Mouse (Mus musculus): ENCODE data around the gene Smad9. TPM values are rescaled to one million over a fixed set of nuclear protein-coding genes. Genes with fewer than 3 reads are reported as not detected.
"Not testable (repeated sequence)": the region's sequence is repeated elsewhere in the genome, so short reads cannot be mapped to it uniquely, and the experiment has no call there.

Smad9 gene
- total RNA-seq, 2 experiments from 2014 or later = 7.1 to 10.2 TPM

DNA sequence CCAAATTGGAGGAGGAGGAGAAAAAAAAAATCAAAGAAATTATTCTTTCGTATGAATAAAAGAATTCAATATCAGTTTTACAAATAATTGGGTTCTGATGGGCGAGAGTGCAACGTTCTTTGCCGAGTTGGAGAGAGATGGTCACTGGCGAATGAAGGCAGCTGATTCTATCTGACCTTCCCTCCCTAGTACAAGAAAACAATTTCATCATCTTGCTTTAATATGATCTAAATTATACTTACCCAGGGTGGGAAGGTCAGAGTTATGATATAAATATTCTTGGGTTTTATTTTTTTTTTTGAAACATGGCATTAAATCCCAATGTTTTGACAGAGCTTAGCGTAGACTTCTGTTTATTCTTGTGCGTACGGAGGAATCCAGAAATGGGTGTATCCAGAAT is 2.1 kb downstream of the Smad9 start:
- DNase-seq = no peak

DNA sequence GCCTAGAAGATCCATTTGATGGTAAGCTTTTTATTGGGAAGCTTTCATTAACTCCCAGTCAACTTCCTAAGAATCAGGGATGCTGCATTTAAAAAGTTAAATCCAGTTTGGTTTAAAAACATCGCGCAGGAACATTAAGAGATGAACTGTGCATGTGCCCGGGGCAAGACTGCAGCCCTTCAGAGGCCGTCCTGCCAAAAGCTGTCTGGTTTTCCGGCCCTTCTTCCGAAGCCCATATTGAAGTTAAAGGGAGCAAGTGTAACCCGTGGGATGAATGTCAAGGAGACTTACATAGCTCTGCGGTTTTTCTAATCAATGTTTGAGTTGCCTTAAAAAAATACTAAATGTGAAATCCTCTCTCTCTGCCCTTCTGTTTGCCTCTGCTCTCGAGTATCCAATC is 3.8 kb downstream of the Smad9 start:
- DNase-seq = no peak

DNA sequence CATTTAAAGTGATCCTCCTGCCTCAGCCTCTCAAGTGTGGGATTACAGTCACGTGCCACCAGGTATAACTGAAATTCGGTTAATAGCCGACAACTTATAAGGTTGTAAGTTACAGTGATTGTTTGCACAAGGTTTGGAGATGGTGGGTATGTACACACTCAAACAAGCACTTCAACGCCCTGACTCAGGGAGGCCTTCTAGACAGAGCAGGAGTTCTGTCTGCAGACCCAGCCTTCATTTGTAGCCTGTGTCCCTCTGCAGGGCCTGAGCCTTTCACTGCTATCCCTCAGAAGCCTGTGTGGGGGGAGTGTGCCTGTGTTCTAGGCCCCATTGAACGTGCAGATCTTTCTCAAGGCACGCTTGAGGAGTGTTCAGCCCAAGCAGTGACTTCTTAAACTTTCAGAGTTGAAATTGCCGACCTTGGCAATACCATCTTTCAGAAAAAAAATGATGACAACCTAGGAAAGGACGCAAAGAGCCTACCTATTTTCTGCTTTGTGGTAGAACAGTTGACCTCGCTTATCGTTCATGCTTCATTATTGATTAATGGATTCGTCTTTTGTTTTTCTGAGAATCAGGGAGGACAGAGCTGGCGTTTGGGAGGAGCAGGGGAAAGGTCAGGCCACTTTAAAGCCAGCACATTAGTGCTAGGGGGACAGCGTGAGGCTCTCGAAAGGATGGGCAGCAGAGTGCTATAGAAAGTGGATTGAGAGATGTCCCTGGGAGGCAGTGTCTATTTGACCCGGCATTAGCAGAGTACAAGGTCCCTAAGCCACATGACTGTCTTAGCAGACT is 5.1 kb downstream of the Smad9 start:
- DNase-seq = no peak

DNA sequence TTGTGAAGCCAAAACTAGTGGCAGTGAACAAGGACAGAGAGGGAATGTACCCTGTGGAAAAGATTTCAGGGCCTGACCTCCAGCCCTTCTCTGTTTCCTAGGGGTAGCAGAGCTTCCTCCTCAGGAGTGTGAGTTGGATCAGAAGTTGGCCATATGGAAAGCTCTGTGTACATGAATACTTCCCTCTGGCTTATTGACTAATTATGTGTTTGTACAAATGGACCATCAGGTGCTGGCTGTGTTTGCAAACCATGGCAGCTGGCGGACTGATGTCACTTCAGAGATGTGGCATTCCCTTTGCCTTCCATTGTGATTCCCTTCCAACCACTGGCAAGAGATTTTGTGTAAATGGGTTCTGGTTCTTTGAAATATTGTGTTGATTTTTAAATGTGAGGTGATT is 5.9 kb downstream of the Smad9 start:
- no peak for DNase-seq

DNA sequence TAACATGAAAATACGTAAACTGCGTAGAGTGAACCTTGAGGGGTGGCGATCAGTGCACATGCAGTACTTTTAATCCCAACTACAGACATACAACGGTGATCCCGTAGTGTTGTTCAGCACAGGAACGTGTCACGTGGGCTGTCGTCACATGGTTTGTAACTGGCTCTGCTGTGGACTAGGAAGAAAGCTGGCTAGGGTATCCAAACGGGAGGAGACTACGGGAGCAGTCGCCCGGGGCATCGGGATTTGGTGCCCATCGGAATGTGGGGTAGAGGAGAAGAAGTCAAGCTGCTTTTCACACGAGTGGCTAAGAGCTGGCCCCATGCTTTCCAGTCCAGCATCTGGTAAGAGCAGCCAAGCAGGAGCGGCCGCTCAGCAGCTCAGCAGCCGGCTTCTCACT is 9.0 kb downstream of the Smad9 start:
- peak; percentile 38 for DNase-seq

DNA sequence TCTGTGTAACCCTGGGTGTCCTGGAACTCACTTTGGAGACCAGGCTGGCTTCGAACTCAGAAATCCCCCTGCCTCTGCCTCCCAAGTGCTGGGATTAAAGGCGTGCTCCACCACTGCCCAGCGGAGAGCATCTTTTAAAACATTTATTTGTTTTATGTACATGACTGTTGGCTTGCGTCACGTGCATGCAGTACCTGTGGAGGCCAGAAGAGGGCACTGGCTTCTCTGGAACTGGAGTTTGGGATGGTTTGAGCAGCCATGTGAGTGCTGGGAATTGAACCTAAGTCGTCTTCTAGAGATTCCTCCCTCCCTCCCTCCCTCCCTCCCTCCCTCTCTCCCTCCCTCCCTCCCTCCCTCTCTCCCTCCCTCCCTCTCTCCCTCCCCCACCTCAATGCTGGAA is 10.1 kb downstream of the Smad9 start:
- not testable (repeated sequence) for DNase-seq

DNA sequence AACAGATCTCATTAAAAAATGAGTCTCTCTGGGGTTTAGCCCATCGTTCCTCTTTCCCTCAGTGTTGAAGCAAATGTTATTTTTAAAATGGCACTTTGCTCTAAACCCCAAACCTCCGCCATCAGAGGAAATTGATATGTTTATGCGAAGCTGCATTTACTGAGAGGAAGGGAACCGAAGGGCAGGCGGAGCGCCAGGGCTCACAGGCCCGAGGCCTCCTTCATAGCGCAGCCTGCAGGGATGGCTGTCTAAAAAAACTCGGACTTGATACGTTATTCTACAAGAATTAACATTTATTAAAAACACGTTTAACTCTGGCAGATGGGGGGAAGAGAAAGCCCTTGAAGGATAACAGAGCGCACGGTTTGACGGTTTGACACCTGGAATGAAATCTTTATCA is 10.7 kb downstream of the Smad9 start:
- DNase-seq = no peak

DNA sequence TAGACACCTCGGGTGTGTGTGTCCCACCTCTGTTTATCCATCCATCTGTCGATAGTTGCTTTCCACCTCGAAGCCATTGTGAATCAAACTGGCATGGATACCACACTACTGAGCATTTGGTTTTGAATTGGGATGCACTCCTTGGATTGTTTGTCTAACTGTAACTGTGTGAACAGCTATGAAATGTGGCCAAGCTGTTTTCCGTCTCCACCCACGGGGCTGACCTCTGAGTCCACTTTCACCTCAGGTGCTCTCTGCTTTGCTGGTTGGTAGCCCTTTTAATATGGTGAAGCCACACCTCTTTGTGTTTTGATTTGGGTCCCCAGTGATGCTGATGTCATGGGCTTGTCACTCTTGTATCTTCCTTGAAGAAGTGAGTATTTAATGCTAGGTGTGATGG is 11.4 kb downstream of the Smad9 start:
- DNase-seq = no peak

DNA sequence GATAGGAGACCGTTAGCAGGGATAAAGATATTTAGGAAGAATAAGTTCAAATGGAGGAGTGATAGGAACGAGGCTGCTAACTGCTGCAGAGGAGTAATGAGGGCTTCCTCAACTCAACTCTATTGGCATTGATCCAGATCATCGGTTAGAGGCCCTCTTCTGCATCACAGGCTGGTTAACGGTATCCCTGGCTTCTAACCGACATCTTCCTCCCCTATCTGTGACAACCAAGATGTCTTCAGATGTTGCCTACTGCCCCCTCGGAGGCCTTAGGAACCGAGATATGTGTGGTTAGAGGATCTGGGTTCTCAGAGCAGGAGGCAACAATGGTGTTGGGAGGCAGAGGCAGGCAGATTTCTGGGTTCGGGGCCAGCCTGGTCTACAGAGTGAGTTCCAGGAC is 13.2 kb downstream of the Smad9 start:
- DNase-seq = no peak

DNA sequence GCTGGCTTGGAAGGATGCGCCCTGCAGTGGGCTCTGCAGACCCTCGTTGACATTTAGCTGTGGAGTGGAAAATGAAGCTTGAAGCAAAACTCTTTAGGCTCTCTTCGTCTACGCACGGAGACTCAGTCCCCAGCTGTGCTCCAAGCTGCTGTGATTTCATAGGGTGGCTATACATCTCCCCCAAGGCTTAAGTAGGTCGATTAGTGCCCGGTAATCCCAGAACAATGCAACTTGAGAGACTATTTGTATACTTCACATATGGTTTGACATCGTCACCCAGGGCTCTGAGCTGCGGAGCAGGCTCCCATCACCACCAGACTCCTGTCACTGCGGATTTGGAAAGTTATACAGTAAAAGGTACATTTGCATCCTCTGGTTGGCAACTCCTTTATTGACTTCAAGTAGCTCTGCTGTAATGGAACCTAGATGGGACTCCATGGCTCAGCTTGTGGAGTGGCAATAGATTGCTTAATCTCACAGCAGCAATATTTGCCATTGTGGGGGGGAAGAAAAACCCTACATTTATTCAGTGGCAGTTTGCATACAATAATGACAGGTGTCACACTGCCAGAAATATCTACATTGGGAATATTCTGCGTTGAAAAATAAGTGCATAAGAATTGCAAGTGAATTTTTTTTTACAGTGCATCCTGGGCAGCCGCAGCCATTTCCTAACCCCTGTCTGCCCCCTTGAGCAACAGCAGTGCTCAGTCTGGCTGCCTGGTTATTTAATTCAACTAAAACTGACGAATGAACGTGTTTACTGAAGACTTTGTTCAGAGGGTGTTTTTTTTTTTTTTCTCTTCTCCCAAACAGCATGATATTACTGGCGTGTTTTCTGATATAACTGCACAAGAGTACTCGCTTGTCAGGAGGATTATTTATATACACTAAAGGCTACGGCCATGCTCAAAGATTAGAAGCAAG is 14.2 kb downstream of the Smad9 start:
- no peak for DNase-seq

DNA sequence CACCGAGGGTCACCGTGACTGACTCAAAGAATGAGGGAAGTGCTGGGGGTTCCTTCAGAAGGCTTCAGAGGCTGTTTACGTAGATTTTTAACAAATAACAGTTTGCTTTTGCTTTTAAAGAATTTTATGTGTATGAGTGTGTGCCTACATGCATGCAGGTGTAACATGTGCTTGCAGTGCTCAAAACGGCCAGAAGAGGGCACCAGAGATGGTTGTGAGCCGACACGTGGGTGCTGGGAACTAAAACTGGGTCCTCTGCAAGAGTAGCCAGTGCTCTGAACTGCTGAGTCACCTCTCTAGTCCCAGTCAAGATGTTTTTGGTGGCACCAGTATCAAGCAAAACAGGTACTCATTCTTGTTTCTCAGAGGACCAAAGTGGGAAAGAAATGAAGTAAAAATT is 18.2 kb downstream of the Smad9 start:
- no peak for DNase-seq

DNA sequence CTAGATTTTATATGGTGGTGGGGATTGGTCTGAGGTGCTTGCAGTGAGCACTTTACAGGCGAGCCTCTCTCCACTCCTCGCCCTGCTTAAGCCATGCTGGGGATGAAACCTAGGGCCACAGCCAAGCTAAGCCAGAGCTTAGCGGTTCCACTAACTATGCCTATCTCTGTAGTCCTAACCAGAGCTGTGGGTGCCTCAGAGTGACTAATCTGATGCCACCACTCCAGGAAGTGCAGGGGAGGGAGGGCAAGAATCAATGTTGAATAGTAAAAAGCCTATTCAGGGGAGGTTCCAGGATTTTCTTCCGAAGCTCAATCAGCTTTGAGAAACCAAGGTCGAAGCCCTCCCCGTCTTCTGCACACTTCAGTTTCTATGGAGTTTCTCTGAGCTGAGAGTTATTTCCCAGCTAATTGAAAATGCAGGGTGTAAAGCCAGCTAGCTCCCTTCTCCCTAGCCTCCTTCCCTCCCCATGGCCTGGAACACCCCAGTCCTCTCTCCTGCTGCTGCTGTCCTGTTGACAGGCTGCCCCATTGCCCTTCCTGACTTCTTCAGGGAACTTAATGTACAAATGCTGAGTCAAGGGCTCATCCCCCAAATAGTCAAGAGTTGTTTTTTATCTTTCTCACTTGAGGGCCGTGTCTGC is 20.7 kb downstream of the Smad9 start:
- DNase-seq = no peak

DNA sequence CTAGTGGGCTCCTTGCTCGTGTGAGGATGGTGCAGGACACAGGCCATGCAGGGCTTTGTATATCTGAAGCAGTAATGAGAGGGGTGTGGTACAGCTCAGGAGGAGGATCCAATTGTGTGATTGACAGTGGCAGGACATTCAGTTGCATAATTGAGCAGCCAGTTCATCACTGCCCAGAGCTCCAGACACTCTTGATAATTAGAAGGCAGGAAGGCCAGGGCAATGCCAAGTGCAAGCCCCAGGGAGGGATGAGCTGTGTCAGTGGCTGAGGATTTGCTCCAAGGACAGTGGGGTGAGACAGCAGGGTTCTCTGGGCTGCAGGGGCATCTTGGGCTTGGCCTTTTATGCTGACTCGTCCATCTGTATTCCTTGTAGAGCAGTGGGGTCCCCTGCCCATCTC is 35.2 kb downstream of the Smad9 start:
- no peak for DNase-seq

DNA sequence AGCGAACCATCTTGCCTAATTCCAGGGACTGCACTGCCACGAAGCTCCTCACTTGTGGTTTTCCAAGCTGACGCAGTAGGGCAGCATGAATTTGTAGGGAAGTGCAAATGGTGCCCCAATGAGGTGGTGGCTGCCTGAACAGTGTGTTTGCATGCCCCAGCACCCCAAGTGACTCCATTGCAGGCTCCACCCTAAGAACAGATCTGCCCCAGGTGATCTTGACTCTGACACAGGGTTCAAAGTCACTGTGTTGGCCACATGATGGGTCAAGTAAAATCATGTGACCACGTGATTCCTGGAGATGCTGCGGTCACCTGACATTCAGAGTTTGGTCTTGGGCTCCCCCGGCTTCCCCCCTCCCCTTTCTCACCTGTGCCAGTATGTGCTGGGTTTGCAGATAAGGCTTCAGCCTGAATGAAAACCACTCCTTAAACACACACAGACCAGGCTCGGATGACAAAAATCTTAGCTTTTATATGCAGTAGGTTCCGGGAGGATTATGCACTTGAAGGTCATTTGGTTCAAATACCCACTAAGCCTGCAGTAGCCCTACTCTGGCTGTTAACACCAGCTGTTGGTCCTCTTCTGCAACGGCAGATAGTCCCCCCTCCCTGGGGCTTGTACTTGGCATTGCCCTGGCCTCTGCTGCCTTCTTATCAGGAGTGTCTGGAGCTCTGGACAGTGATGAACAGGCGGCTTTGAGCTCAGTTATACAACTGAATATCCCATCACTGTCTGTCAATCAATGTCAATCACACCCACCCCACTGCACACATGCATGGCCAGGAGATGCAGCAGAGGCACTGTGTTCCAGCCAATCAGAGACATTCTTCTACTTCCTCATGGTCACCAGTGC is 36.7 kb downstream of the Smad9 start:
- no peak for DNase-seq

DNA sequence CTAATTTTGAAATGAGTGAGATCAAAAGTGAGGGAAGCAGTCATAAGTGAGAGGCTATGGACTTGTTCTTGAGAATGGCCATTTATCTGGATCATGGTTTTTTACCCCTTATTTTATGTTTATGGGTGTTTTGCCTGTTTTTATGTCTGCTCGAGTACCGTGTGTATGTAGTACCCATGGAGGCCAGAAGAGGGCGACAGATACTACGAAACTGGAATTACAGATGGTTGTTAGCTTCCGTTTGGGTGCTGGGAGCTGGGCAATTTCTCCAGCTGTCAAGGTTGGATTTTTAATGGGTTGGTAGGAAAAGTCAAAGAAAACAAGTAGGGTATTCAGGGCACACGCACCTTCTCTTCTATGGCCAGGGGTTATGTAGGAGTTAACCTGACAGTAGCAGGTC is 38.4 kb downstream of the Smad9 start:
- DNase-seq = no peak

DNA sequence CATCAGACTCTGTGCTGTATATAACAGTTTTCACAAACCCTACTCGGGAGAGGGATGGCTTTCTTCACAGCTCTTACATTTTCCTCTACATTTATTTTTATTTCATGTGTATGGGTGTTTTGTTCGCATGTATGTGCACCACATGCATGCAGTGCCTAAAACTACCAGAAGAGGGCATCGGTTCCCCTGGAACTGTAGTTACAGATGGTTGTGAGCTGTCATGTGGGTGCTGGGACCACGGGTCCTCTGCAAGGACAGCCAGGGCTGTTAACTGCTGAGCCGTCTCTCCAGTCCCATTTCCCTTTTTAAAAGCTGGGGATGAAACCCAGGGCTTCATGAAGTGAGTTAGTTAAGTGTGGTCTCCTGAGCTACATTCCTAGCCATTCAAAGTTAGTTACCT is 40.0 kb downstream of the Smad9 start:
- no peak for DNase-seq

DNA sequence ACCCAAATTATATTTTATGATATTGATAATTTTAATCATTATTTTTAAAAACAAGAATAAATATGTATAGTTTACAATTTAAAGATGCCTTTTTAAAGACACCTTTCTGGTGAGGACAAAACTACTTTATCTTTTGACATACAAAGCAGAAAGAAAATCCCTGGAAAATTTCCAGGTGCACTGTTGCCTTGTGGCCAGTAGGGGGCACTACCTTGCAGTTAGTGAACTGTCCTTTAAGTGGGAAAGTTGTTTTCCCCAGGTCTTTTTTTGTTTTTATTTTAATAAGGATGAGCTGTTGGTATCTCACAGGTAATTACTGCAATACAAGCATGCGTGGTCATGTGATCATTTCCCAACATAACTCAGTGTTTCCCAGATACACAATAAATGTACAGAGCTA is 40.4 kb downstream of the Smad9 start:
- DNase-seq = peak; percentile 30

DNA sequence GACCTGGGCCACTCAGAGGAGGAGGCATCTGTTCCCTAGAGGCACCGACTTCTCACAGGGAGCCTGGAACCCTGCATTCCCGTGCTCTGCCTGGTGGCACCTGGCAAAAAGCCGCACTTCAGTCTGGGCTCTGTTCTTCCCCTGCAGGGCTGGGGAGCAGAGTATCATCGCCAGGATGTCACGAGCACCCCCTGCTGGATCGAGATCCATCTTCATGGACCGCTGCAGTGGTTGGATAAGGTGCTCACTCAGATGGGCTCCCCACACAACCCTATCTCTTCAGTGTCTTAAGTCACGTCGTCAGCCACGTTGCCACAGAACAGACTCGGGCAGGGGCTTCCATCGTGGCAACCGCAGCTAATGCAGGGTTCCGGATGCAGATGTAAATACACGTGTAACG is 41.8 kb downstream of the Smad9 start:
- peak; percentile 67 for DNase-seq

DNA sequence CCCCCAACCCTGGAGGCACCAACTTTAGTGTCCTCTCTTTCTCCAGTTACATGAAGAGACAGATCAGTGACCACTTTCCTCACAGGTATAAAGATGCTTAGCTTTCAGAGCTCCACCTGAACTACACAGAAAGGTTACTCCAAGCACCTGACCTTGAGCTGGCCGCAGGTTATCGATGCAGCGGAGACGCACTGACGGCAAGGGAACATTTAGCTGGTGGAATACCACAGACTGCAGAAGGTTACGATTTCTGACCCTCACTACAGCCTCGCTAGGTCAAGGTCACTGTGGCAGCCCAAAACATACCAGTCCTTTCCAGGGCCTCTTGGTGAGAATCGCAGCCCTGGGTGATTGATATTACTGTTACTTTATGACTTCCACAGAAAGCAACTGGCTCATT is 48.3 kb downstream of the Smad9 start:
- DNase-seq = no peak

DNA sequence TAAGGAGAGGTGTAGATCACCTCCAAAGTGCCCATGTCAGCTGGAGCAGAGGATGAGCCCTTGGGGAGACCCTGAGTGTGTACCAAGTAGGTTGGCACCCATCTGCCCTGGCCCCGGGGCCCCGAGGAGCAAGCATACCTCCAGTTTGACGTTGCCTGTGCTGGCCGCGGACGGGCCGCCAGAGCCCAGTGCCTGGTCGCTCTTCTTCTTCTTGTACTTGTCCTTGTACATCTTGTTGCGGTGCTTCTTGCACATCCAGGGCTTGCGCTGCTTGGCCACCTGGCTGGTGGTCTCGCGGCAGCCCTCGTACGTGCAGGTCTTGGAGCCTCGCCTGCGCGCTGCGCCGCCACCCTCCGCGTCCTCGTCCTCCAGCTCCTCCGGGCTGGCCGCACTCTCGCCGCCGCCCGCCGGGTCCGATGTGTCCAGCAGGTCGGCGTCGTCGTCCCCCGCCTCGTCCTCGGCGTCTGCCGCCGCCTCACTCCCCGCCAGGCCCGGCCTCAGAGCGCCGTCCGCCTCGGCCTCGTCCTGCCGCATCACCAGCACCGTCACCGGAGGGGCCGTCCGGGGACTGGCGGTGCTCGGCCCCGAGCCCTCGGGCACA is 51.8 kb downstream of the Smad9 start:
- no peak for DNase-seq

DNA sequence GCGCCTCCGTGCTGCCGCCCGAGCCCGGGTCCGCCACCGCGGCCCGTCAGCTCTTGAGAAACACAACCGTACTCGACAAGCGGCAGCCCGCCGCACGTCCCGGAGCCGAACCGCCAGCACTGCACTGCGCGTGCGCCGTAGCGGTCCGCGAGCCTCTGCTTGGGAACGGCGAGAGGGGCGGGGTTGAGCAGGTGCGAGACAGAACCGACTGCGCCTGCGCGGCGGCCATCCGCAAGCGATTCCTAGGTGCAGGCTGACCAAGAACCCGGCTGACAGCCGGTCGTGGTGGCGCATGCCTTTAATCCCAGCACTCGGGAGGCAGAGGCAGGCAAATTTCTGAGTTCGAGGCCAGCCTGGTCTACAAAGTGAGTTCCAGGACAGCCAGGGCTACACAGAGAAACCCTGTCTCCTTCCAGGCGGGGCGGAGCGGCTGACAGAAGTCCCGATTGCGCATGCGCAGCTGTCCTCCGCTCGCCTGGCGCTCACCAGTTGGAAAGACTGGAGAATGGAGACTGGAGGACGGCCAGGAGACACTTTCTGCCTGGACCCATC is 52.4 kb downstream of the Smad9 start, which contains the start of gene Rfxap:
Gene Rfxap, minus strand, starts transcription at position 126 of the 552 bp plus-strand sequence.
- peak; percentile 97 for DNase-seq
